Mouse (Mus musculus) Patski (cell line): ENCODE data around the gene A430078G23Rik. TPM values are rescaled to one million over a fixed set of nuclear protein-coding genes. Genes with fewer than 3 reads are reported as not detected.
A peak's percentile ranks its signal among the peaks of the same experiment; 100 is the strongest.
"Not testable (repeated sequence)": the region's sequence is repeated elsewhere in the genome, so short reads cannot be mapped to it uniquely, and the experiment has no call there.

Source experiments
- ATAC-seq: fragments of 100-300 bp; one replicate; pipeline ENCODE4 v1.8.0; 2021
- CTCF ChIA-PET: fragments of 350-600 bp; sonication (Branson Sonifier 250); formaldehyde crosslinking; loops from one replicate; lab custom pipeline; 2022; ENCODE audit warnings: inconsistent platforms; lab: Charles Lee
- POLR2A ChIA-PET: fragments of 350-600 bp; sonication (Branson Sonifier 250); formaldehyde crosslinking; loops from one replicate; lab custom pipeline; 2022; ENCODE audit warnings: antibody characterized with exemption, inconsistent platforms; lab: Charles Lee
- DNase-seq: peaks from one replicate; pipeline ENCODE4 v3.0.0-alpha.2; 2011; ENCODE audit warnings: low read depth, low spot score
- H3K27me3 ChIP-seq: fragments of 371-371 bp; one replicate; pipeline ENCODE4 v1.5.1; 2021
- CTCF ChIP-seq: fragments of 100-300 bp; IDR thresholded peaks from one replicate; pipeline ENCODE4 v1.5.1; 2021
- in situ Hi-C: fragments of 300-500 bp; cut with MboI; formaldehyde crosslinking; loops from 3 replicates; pipeline ENCODE4 v1.11.1; 2018; ENCODE audit warnings: low pct_unique_long_range_greater_than_20kb, mixed read lengths
- polyA plus RNA-seq: library from polyadenylated mRNA; unstranded; gene quantifications from one replicate; pipeline ENCODE4 v1.2.3, GENCODE M21; 2021

A430078G23Rik gene
- polyA plus RNA-seq, 1 experiment from 2014 or later = not detected

DNA sequence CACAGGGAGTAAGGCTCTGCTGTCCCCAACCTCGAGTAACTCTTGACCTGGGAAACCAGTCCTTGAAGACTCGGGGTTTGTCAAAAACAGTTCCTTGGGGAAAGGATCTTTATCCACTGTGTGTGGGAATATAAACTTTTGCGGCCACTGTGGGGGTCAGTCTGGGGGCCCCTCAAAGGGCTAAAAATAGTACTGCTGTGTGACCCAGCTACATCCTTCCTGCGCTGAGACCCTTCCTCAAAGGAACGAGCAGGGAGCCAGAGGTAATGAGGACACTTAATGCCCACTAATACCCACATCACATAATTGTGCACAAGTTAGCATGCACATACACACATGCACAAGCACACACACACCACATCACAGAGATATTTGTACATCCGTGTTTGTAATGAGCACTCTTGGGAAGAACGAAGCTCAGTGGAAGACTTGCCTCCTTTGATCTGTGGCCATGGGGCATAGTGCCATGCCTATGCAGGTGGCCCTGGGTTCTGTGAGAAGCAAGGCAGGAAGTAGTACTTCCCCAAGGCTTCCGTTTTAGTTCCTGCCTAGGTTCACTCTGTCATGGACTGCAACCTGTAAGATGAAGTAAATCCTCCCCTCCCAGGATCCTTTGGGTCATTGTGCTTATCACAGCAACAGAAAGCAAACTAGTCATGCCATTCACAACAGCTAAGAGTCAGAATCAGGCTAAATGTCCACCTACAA, 25.5 kb upstream of the A430078G23Rik start:
- POLR2A ChIA-PET = no interaction called here
- in situ Hi-C loops = no loop called here
- CTCF ChIA-PET = interaction anchor here (0.6 to 1.0 kb wide), 2 partner anchors 9 to 147 kb away, joined by 3 read pairs; no protein-coding TSS in a partner anchor
- ATAC-seq (no peak), DNase-seq (no peak)
- TF ChIP-seq CTCF = no peak
- H3K27me3 ChIP-seq = peaks cover 4% of the 10 kb centered on the region

DNA sequence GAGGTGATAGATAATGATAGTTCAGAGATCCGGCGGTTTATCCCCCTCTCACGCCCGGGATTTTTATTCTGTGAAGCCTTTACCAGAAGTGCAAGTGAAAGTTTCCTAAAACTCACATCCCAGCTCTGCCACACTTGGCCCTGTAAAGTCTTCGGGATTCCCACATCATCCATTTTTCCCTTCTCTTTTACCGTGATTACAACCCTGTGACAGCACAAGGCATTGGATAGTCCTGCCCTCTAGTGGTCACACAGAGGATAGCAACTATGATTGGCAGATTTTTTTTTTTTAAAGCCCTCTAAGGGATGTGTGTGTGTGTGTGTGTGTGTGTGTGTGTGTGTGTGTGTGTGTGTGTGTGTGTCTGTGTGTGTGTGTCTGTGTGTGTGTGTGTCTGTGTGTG, 22.6 kb upstream of the A430078G23Rik start:
- peaks cover 4% of the 10 kb centered on the region for H3K27me3 ChIP-seq
- no peak for DNase-seq
- CTCF ChIA-PET = interaction anchor here (0.6 to 2.0 kb wide), 5 partner anchors 142 to 170 kb away, joined by 3 to 5 read pairs (median 3); no protein-coding TSS in a partner anchor
- no peak for ATAC-seq
- TF ChIP-seq CTCF = peak; percentile 71
- in situ Hi-C loops = loop anchor here (10.0 kb wide), 1 partner anchor 156 kb away; no protein-coding TSS in a partner anchor
- POLR2A ChIA-PET = interaction anchor here (0.7 kb wide), 1 partner anchor 163 kb away, joined by 5 read pairs; no protein-coding TSS in a partner anchor

DNA sequence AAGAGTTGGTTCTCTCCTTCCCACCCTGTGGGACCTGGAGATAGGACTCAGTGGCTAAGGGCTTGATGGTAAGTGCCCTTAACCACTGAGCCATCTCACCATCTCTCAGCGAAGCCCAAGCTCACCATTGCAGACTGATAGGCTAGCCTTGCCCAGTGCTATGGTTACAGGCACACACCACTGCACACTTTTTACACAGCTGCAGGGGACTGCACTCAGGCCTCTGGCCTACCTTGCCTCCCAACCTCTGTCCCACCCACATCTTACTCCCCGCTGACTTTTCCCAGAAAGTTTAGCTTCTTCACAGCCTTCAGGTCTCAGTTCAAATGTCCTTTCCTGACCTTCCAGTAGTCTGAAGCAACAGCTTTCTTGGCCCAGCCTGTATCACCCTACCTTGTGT, 21.5 kb upstream of the A430078G23Rik start:
- peak; percentile 8 for ATAC-seq
- no peak for DNase-seq
- in situ Hi-C loops = loop anchor here (10.0 kb wide), 1 partner anchor 157 kb away; no protein-coding TSS in a partner anchor
- TF ChIP-seq CTCF = no peak
- H3K27me3 ChIP-seq = peaks cover 4% of the 10 kb centered on the region
- ChIA-PET CTCF (interaction anchor here (1.4 kb wide), 1 partner anchor 151 kb away, joined by 9 read pairs; no protein-coding TSS in a partner anchor), POLR2A (no interaction called here)

DNA sequence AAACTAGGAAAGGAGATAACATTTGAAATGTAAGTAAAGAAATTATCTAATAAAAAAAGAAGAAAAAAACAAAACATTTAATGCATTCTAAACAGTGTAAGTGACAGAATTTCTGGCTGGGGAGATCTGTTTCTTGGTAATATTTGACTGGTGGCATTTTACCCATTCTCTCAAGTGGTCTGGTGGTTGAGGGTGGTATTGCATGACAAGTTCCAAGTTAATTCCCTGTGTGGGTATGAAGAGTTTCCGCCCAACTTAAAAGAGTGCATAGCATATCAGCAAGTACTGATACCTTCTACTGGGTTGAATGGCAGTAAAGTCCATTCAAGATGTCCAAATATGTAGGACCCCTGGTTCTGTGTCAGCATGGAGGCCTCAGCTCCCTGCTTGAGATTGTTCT, 17.3 kb upstream of the A430078G23Rik start:
- ChIA-PET CTCF (interaction anchor here (1.3 to 3.1 kb wide), 8 partner anchors 10 to 163 kb away, joined by 3 to 36 read pairs (median 8); no protein-coding TSS in a partner anchor), POLR2A (no interaction called here)
- in situ Hi-C loops = loop anchor here (10.0 kb wide), 1 partner anchor 161 kb away; no protein-coding TSS in a partner anchor
- DNase-seq = no peak
- TF ChIP-seq CTCF = peak; percentile 28
- H3K27me3 ChIP-seq = peaks cover 5% of the 10 kb centered on the region
- ATAC-seq = no peak

DNA sequence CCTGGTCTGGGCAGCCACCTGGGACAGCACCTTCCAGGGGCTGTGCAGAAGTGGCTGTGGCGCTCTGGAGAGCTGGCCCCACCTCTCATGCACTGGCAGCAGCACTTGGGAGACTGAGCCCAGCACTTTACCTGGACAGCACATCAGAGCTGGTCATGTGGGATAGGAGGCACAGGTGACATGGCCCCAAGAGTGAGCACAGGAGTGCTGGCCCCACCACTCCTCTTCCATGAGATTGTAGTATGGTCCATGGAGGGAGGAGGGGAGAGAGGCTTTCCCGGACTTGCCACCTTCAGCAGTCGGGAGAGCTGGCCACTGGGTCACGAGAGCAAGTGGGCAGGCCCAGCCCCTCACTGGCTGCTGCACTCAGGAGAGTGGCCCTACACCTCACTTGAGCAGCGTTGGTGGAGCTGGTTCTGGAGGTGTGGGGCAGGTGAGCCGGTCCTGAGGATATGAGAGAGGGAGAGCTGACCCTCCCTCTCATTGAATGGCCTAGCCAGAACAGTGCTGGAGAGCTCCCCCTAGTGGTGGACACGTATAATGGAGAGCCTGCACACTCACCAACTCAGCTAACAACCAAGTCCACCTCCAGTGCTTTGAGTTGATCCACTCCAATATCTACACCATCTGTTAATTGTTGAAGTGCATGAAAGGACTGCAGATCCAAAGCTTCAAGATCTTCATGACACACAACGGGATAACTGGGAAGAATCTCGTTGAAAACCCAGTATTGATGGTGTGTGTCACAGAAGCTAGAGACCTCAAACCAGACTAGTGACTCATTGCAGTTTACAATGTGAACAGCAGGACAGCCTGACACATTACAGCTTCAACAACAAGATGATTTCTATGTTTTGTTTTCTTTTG, 16.3 kb upstream of the A430078G23Rik start:
- ChIA-PET POLR2A (interaction anchor here (0.9 kb wide), 1 partner anchor 18 kb away, joined by 3 read pairs; no protein-coding TSS in a partner anchor), CTCF (interaction anchor here (0.8 to 3.1 kb wide), 21 partner anchors 9 to 171 kb away, joined by 3 to 36 read pairs (median 4); no protein-coding TSS in a partner anchor)
- in situ Hi-C loops = loop anchor here (10.0 kb wide), 1 partner anchor 162 kb away; no protein-coding TSS in a partner anchor
- TF ChIP-seq CTCF = peak; percentile 88
- ATAC-seq = peak; percentile 92
- peaks cover 5% of the 10 kb centered on the region for H3K27me3 ChIP-seq
- DNase-seq = peak; percentile 19

DNA sequence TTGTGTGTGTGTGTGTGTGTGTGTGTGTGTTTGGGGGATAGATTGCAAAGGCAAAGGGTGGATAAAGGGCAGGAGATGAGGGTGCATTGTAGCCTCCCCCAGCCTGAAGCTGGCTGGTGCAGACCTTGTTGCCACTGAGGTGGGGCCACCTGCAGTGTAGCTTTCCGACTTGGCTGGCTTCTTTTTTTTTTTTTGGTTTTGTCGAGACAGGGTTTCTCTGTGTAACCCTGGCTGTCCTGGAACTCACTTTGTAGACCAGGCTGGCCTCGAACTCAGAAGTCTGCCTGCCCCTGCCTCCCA, 15.7 kb upstream of the A430078G23Rik start:
- CTCF ChIA-PET = interaction anchor here (0.8 to 3.1 kb wide), 18 partner anchors 8 to 172 kb away, joined by 3 to 36 read pairs (median 4); no protein-coding TSS in a partner anchor
- not testable (repeated sequence) for H3K27me3 ChIP-seq, DNase-seq, ATAC-seq
- in situ Hi-C loops = loop anchor here (10.0 kb wide), 1 partner anchor 163 kb away; no protein-coding TSS in a partner anchor
- POLR2A ChIA-PET = interaction anchor here (0.9 kb wide), 1 partner anchor 17 kb away, joined by 3 read pairs; no protein-coding TSS in a partner anchor

DNA sequence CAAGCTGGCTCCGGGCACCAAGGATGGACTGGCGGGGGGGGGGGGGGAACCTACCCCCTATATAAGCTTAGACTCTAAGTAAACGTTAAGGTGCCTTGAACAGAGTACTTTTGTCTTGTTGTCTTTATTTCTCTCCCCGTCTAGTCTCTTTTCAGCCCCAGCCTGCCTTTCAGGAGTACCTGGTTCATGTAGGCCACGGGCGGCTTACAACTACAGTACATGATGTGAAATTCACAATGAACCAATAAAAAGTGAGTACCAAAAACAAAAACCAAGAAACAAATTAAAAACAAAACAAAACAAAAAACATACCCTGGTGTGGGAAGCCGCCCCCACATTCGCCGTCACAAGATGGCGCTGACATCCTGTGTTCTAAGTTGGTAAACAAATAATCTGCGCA, 15.2 kb upstream of the A430078G23Rik start:
- in situ Hi-C loops = loop anchor here (10.0 kb wide), 1 partner anchor 163 kb away; no protein-coding TSS in a partner anchor
- DNase-seq = no peak
- CTCF ChIA-PET = interaction anchor here (1.4 to 3.0 kb wide), 5 partner anchors 11 to 158 kb away, joined by 3 to 36 read pairs (median 5); no protein-coding TSS in a partner anchor
- no peak for ATAC-seq
- peaks cover 5% of the 10 kb centered on the region for H3K27me3 ChIP-seq
- POLR2A ChIA-PET = no interaction called here
- peak; percentile 49 for TF ChIP-seq CTCF

DNA sequence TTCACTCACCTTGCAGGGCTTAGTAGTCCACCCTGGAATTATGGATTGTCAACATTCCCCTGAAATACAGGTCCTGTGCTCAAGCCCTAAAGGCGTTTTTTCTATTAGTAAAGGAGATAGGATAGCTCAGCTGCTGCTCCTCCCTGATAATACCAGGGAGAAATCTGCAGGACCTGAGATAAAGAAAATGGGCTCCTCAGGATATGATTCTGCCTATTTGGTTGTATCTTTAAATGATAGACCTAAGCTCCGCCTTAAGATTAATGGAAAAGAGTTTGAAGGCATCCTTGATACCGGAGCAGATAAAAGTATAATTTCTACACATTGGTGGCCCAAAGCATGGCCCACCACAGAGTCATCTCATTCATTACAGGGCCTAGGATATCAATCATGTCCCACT, 12.5 kb upstream of the A430078G23Rik start:
- POLR2A ChIA-PET, DNase-seq, in situ Hi-C loops, ATAC-seq, CTCF ChIA-PET, H3K27me3 ChIP-seq: not testable (repeated sequence)

DNA sequence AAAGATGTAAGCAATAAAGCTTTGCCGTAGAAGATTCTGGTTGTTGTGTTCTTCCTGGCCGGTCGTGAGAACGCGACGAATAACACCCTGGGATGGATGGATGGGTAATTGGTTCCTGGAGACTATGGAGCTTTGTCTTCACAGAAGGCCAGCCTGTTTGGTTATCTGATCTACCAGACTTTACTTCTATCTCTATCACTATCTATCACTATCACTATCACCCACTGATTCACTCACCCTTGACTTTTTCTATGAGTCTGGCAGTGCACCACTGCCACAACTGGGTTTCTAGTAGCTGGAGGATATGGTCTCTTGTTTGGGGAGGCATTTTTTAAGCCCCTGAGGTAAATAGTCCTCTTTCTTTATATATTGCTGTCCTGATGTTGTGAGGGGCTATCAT, 7.9 kb upstream of the A430078G23Rik start:
- ChIA-PET POLR2A (no interaction called here), CTCF (interaction anchor here (1.3 to 2.2 kb wide), 3 partner anchors 9 to 175 kb away, joined by 3 to 15 read pairs (median 3); no protein-coding TSS in a partner anchor)

More for the DNA sequence above, 7.9 kb upstream of the A430078G23Rik start:
- TF ChIP-seq CTCF = no peak
- no peak for DNase-seq
- in situ Hi-C loops = no loop called here
- no peak for ATAC-seq
- H3K27me3 ChIP-seq = no peaks in the 10 kb centered on the region
